Mouse (Mus musculus) hindbrain, embryonic 16.5 days (tissue): ENCODE measurements around the gene Chuk. TPM values are rescaled to one million over a fixed set of nuclear protein-coding genes. Genes with fewer than 3 reads are reported as not detected.
A peak's percentile ranks its signal among the peaks of the same experiment; 100 is the strongest.

Experiments
- ATAC-seq: fragments of 200-750 bp; cut with Nextera tagmentation; 2 replicates; pipeline ENCODE4 v1.8.0; 2017; ENCODE audit warnings: moderate TSS enrichment, moderate library complexity
- H3K27ac ChIP-seq: fragments of 300-500 bp; sonication (generic); 2 replicates; pipeline ENCODE4 v1.5.1; 2014; ENCODE audit warnings: low read depth, mild to moderate bottlenecking, control low read depth, low read length, moderate library complexity
- H3K27me3 ChIP-seq: fragments of 300-500 bp; sonication (generic); replicated peaks from 2 replicates; pipeline ENCODE4 v1.6.1; 2014; ENCODE audit warnings: low read length; ENCODE audit not compliant: control insufficient read depth, insufficient read depth
- H3K36me3 ChIP-seq: fragments of 300-500 bp; sonication (generic); 2 replicates; pipeline ENCODE4 v1.6.1; 2014; ENCODE audit warnings: mild to moderate bottlenecking, low read length, moderate library complexity, mixed read lengths; ENCODE audit not compliant: control insufficient read depth, insufficient read depth
- H3K4me1 ChIP-seq: fragments of 300-500 bp; sonication (generic); 2 replicates; pipeline ENCODE4 v1.6.1; 2014; ENCODE audit warnings: low read depth, low read length; ENCODE audit not compliant: control insufficient read depth, insufficient read depth
- H3K4me2 ChIP-seq: fragments of 300-500 bp; sonication (generic); 2 replicates; pipeline ENCODE4 v1.6.1; 2014; ENCODE audit warnings: mild to moderate bottlenecking, low read length, control low read depth, moderate library complexity
- H3K4me3 ChIP-seq: fragments of 300-500 bp; sonication (generic); 2 replicates; pipeline ENCODE4 v1.5.1; 2014; ENCODE audit warnings: mild to moderate bottlenecking, low read length, control low read depth, moderate library complexity
- H3K9ac ChIP-seq: fragments of 300-500 bp; sonication (generic); 2 replicates; pipeline ENCODE4 v1.6.1; 2014; ENCODE audit warnings: low read depth, mild to moderate bottlenecking, control low read depth, low read length, moderate library complexity
- H3K9me3 ChIP-seq: fragments of 300-500 bp; sonication (generic); 2 replicates; pipeline ENCODE4 v1.6.1; 2014; ENCODE audit warnings: mild to moderate bottlenecking, low read length, moderate library complexity; ENCODE audit not compliant: control insufficient read depth
- WGBS: fragments of 180-500 bp; shearing (Covaris S2); extraction: QIAGEN DNeasy Blood & Tissue Kit; methylation state at CpG from one replicate; pipeline ENCODE4 v1.1.7; 2014; 5-methylcytosine and 5-hydroxymethylcytosine counted together
- polyA plus RNA-seq: library from polyadenylated mRNA; unstranded; fragments of >200 nt; fragmentation: Nextera tagmentation; extraction: Ambion mirVana; gene quantifications from 2 replicates; pipeline ENCODE4 v1.2.1, GENCODE M21; 2015

The Chuk gene
- polyA plus RNA-seq, 1 experiment from 2014 or later = 54.3 TPM

DNA sequence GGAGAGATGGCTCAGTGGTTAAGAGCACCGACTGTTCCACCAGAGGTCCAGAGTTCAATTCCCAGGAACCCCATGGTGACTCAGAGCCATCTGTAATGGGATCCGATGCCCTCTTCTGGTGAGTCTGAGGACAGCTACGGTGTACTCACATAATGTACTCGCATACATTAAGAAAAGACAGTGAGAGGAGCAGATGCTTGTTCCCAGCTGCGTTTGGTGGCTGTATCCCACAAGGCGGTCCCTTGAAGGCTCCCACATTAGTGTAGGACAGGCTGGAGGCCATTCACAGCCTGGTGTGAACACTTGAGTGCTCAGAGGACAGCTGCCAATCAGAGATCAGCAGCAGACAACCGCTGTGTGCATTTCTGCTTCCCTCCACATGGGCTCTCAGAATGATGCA is 4.4 kb upstream of the Chuk start:
- no peak overlapping the region for H3K9ac ChIP-seq
- ATAC-seq = no peak
- H3K4me3 ChIP-seq = no peak overlapping the region

GRCm38 (mm10) chr19:44110356-44110755 is 3.1 kb upstream of the Chuk start:
- Histone ChIP-seq H3K27ac (no peak overlapping the region), H3K9me3 (no peaks in the 10 kb centered on the region), H3K4me3 (no peak overlapping the region), H3K27me3 (no peaks in the 10 kb centered on the region), H3K4me2 (no peak overlapping the region), H3K36me3 (peaks cover 24% of the 10 kb centered on the region), H3K4me1 (peaks cover 16% of the 10 kb centered on the region), H3K9ac (no peak overlapping the region)
- ATAC-seq = no peak
- WGBS = 91% methylated on average over 8 of the region's 9 CpGs

More for the DNA sequence above, 4.4 kb upstream of the Chuk start:
- Histone ChIP-seq H3K27me3 (no peaks in the 10 kb centered on the region), H3K9me3 (no peaks in the 10 kb centered on the region), H3K36me3 (peaks cover 24% of the 10 kb centered on the region), H3K27ac (no peak overlapping the region), H3K4me1 (peaks cover 4% of the 10 kb centered on the region), H3K4me2 (no peak overlapping the region)
- 47% methylated on average over 7 of the region's 7 CpGs for WGBS

- Histone ChIP-seq H3K27me3 (no peaks in the 10 kb centered on the region), H3K4me3 (no peak overlapping the region), H3K27ac (no peak overlapping the region), H3K4me2 (no peak overlapping the region), H3K9me3 (no peaks in the 10 kb centered on the region), H3K4me1 (peaks cover 16% of the 10 kb centered on the region), H3K9ac (no peak overlapping the region), H3K36me3 (peaks cover 19% of the 10 kb centered on the region)
- ATAC-seq = no peak
Measured at GRCm38 (mm10) chr19:44108996-44109395, 1.7 kb upstream of the Chuk start.

GRCm38 (mm10) chr19:44107661-44108521 is 611 bp upstream of the Chuk start:
- peak; percentile 40 for ATAC-seq
- H3K4me3 ChIP-seq = peak overlapping the region; percentile 99
- H3K4me2 ChIP-seq = peak overlapping the region; percentile 93
- 30% methylated on average over 22 of the region's 22 CpGs for WGBS
- no peaks in the 10 kb centered on the region for H3K9me3 ChIP-seq
- peak overlapping the region; percentile 47 for H3K9ac ChIP-seq
- no peak overlapping the region for H3K27ac ChIP-seq
- peaks cover 16% of the 10 kb centered on the region for H3K4me1 ChIP-seq
- H3K27me3 ChIP-seq = no peaks in the 10 kb centered on the region
- peaks cover 8% of the 10 kb centered on the region for H3K36me3 ChIP-seq

DNA sequence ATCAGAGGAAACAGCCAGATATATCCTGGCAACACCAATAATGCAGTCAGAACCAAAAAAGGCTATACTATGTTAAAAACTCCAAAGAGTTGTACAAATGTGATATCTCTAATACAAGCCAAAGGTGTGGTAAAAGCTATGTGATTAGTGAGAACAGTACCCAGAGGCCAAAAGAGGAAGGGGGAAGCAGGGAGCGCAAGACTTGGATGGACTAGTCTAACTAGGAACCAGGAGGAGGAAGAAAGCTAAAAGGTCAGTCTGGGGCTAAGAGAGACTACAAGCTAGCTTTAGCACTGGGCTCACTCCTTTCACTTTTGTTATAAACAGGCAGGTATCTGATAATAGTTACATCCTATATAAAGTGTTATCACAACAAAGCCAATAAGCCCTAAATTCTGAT is 2.9 kb downstream of the Chuk start:
- Histone ChIP-seq H3K9ac (no peak overlapping the region), H3K36me3 (peaks cover 2% of the 10 kb centered on the region; the same call in 1 of the 2 replicates), H3K9me3 (no peaks in the 10 kb centered on the region), H3K4me1 (peaks cover 16% of the 10 kb centered on the region), H3K4me2 (no peak overlapping the region), H3K4me3 (no peak overlapping the region), H3K27me3 (no peaks in the 10 kb centered on the region), H3K27ac (no peak overlapping the region)
- 78% methylated on average over 1 of the region's 1 CpGs for WGBS
- ATAC-seq = no peak

GRCm38 (mm10) chr19:44103001-44103400 is 4.3 kb downstream of the Chuk start:
- no peak for ATAC-seq
- H3K9me3 ChIP-seq = no peaks in the 10 kb centered on the region
- peaks cover 14% of the 10 kb centered on the region for H3K4me1 ChIP-seq
- H3K4me2 ChIP-seq = no peak overlapping the region
- H3K27me3 ChIP-seq = no peaks in the 10 kb centered on the region
- 81% methylated on average over 3 of the region's 3 CpGs for WGBS
- H3K4me3 ChIP-seq = no peak overlapping the region
- peaks cover 2% of the 10 kb centered on the region; the same call in 1 of the 2 replicates for H3K36me3 ChIP-seq
- H3K27ac ChIP-seq = no peak overlapping the region
- no peak overlapping the region for H3K9ac ChIP-seq

DNA sequence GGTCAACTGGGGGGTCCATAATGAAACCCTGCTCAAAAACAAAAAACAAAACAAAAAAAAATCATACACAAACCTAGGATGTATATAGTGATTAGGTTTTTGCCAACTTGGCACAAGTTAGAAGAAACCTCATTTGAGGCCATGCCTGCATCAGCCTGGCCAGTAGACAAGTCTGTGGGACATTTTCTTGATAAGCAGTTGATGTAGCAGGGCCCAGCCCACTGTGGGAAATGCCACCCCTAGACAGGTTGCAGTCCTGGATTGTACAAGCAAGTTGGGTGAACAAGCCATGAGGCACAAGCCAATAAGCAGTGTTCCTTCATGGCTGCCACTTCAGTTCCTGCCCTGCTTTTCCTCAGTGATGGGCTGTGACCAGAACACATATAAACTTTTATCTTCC is 6.4 kb downstream of the Chuk start:
- Histone ChIP-seq H3K27ac (no peak overlapping the region), H3K9me3 (peaks cover 2% of the 10 kb centered on the region; the same call in 1 of the 2 replicates), H3K36me3 (peaks cover 12% of the 10 kb centered on the region), H3K4me3 (no peak overlapping the region), H3K4me1 (peaks cover 3% of the 10 kb centered on the region), H3K9ac (no peak overlapping the region), H3K4me2 (no peak overlapping the region), H3K27me3 (no peaks in the 10 kb centered on the region)
- ATAC-seq = no peak

DNA sequence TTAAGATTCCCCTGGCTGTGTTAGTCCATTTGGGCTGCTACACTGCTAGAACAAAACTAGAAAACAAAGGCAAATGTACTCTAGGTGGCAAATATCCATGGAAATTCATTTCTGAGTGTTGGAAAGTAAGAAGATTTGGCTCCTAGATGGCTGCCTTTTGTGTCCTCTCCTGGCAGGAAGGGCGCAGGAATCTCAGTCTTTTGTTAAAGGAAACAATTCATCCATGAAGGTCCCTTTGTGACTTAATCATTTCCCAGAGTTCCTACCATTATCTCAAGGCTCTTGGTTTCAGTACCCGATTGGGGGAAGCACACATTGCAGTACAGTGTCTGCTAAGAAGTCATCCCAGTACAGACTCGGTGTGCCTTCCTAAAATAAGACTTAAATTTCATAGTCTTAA is 21.0 kb downstream of the Chuk start:
- H3K27ac ChIP-seq = no peak overlapping the region
- WGBS = 10% methylated on average over 3 of the region's 3 CpGs
- H3K27me3 ChIP-seq = no peaks in the 10 kb centered on the region
- H3K36me3 ChIP-seq = peaks cover 9% of the 10 kb centered on the region
- H3K4me3 ChIP-seq = no peak overlapping the region
- ATAC-seq = no peak
- H3K4me2 ChIP-seq = no peak overlapping the region
- H3K9ac ChIP-seq = no peak overlapping the region
- H3K4me1 ChIP-seq = no peaks in the 10 kb centered on the region
- no peaks in the 10 kb centered on the region for H3K9me3 ChIP-seq

- ATAC-seq = no peak
- no peak overlapping the region for H3K4me3 ChIP-seq
- H3K9me3 ChIP-seq = no peaks in the 10 kb centered on the region
- peaks cover 19% of the 10 kb centered on the region for H3K36me3 ChIP-seq
- no peaks in the 10 kb centered on the region for H3K4me1 ChIP-seq
- WGBS = 91% methylated on average over 2 of the region's 2 CpGs
- no peak overlapping the region for H3K27ac ChIP-seq
- no peaks in the 10 kb centered on the region for H3K27me3 ChIP-seq
- H3K9ac ChIP-seq = no peak overlapping the region
- no peak overlapping the region for H3K4me2 ChIP-seq
Measured at GRCm38 (mm10) chr19:44080920-44081319, 26.4 kb downstream of the Chuk start.
